Mouse (Mus musculus) spleen, adult 2 months (tissue): ENCODE measurements around the gene Cluh. TPM values are rescaled to one million over a fixed set of nuclear protein-coding genes. Genes with fewer than 3 reads are reported as not detected.

ENCODE experiments used
- DNase-seq, 2 experiments: peaks; one replicate each; pipeline versions ENCODE4 v3.0.0 to v3.0.0-alpha.2; 2012 to 2021; ENCODE audit warnings: low spot score in 2 of 2, low read depth in 1 of 2
- H3K27ac ChIP-seq: fragments of 200-500 bp; 2 replicates; pipeline ENCODE4 v1.5.1; 2012; ENCODE audit warnings: low read length, inconsistent platforms; ENCODE audit not compliant: insufficient read depth
- H3K27me3 ChIP-seq: fragments of 200-500 bp; 2 replicates; pipeline ENCODE4 v1.6.1; 2012; ENCODE audit warnings: mild to moderate bottlenecking, moderate library complexity, low read length, inconsistent platforms; ENCODE audit not compliant: control insufficient read depth, insufficient read depth
- H3K36me3 ChIP-seq: fragments of 200-500 bp; 2 replicates; pipeline ENCODE4 v1.6.1; 2012; ENCODE audit warnings: mild to moderate bottlenecking, low read length, inconsistent platforms; ENCODE audit not compliant: control insufficient read depth, insufficient read depth
- H3K4me1 ChIP-seq: fragments of 200-500 bp; 2 replicates; pipeline ENCODE4 v1.6.1; 2011; ENCODE audit warnings: inconsistent platforms; ENCODE audit not compliant: control insufficient read depth, insufficient read depth, insufficient read length
- H3K4me3 ChIP-seq: fragments of 200-500 bp; 2 replicates; pipeline ENCODE4 v1.5.1; 2011; ENCODE audit warnings: mild to moderate bottlenecking, inconsistent platforms; ENCODE audit not compliant: insufficient read depth, insufficient read length; ENCODE audit errors: extremely low read depth
- CTCF ChIP-seq: fragments of 200-500 bp; IDR thresholded peaks from 2 replicates; pipeline ENCODE4 v1.5.1; 2011; ENCODE audit warnings: mild to moderate bottlenecking, inconsistent platforms; ENCODE audit not compliant: insufficient read depth, insufficient read length, insufficient replicate concordance; ENCODE audit errors: extremely low read depth
- POLR2A ChIP-seq: fragments of 200-500 bp; IDR thresholded peaks from 2 replicates; pipeline ENCODE4 v1.6.1; 2011; ENCODE audit warnings: low read depth, low read length, inconsistent platforms
- WGBS: fragments of 180-500 bp; shearing (Covaris S2); methylation state at CpG from one replicate; pipeline ENCODE4 v1.1.7; 2018; 5-methylcytosine and 5-hydroxymethylcytosine counted together
- polyA plus RNA-seq: library from polyadenylated mRNA; depleted of rRNA; stranded (reverse); fragments of >200 nt; gene quantifications from 2 replicates; pipeline ENCODE4 v1.2.3, GENCODE M21; 2012

The Cluh gene
- polyA plus RNA-seq, 1 experiment: 24.7 TPM

- Histone ChIP-seq H3K27ac (no peak overlapping the region), H3K4me3 (no peak overlapping the region), H3K36me3 (peaks cover 37% of the 10 kb centered on the region), H3K27me3 (no peaks in the 10 kb centered on the region), H3K4me1 (no peaks in the 10 kb centered on the region)
- TF ChIP-seq CTCF (no peak), POLR2A (no peak)
- 96% methylated on average over 14 of the region's 14 CpGs for WGBS
- no peak for DNase-seq
Measured at GRCm38 (mm10) chr11:74666776-74667581, 17.7 kb downstream of the Cluh start.

- H3K4me1 ChIP-seq: no peaks in the 10 kb centered on the region
- DNase-seq: no peak
- TF ChIP-seq POLR2A (no peak), CTCF (no peak)
- no peaks in the 10 kb centered on the region for H3K27me3 ChIP-seq
- no peak overlapping the region for H3K27ac ChIP-seq
- peaks cover 35% of the 10 kb centered on the region for H3K36me3 ChIP-seq
- WGBS: 96% methylated on average over 13 of the region's 13 CpGs
- no peak overlapping the region for H3K4me3 ChIP-seq
Measured at GRCm38 (mm10) chr11:74667582-74668010, 18.3 kb downstream of the Cluh start.

GRCm38 (mm10) chr11:74668466-74668865, 19.2 kb downstream of the Cluh start:
- no peaks in the 10 kb centered on the region for H3K4me1 ChIP-seq
- no peak for TF ChIP-seq POLR2A
- TF ChIP-seq CTCF: no peak
- DNase-seq: no peak
- H3K27ac ChIP-seq: no peak overlapping the region
- 93% methylated on average over 5 of the region's 5 CpGs for WGBS
- no peak overlapping the region for H3K4me3 ChIP-seq
- no peaks in the 10 kb centered on the region for H3K27me3 ChIP-seq
- H3K36me3 ChIP-seq: peaks cover 36% of the 10 kb centered on the region

- no peak overlapping the region for H3K27ac ChIP-seq
- no peak for DNase-seq
- 90% methylated on average over 2 of the region's 2 CpGs for WGBS
- peaks cover 32% of the 10 kb centered on the region for H3K36me3 ChIP-seq
- no peaks in the 10 kb centered on the region for H3K27me3 ChIP-seq
- no peak overlapping the region for H3K4me3 ChIP-seq
- TF ChIP-seq POLR2A (no peak), CTCF (no peak)
- H3K4me1 ChIP-seq: no peaks in the 10 kb centered on the region; the same call in 1 of the 2 replicates
Measured at GRCm38 (mm10) chr11:74668971-74669370, 19.7 kb downstream of the Cluh start.

- peaks cover 37% of the 10 kb centered on the region for H3K36me3 ChIP-seq
- H3K27ac ChIP-seq: no peak overlapping the region
- no peak for DNase-seq
- TF ChIP-seq POLR2A: no peak
- no peak for TF ChIP-seq CTCF
- no peak overlapping the region for H3K4me3 ChIP-seq
- no peaks in the 10 kb centered on the region; the same call in 1 of the 2 replicates for H3K4me1 ChIP-seq
- no peaks in the 10 kb centered on the region for H3K27me3 ChIP-seq
Measured at GRCm38 (mm10) chr11:74670151-74670550, 20.9 kb downstream of the Cluh start.

GRCm38 (mm10) chr11:74671013-74671412, 21.7 kb downstream of the Cluh start:
- peaks cover 30% of the 10 kb centered on the region for H3K36me3 ChIP-seq
- no peak for TF ChIP-seq POLR2A
- no peak for TF ChIP-seq CTCF
- H3K4me3 ChIP-seq: no peak overlapping the region
- H3K27ac ChIP-seq: no peak overlapping the region
- no peaks in the 10 kb centered on the region; the same call in 1 of the 2 replicates for H3K4me1 ChIP-seq
- whole genome bisulfite sequencing: 95% methylated on average over 1 of the region's 1 CpGs
- no peaks in the 10 kb centered on the region for H3K27me3 ChIP-seq
- no peak for DNase-seq

GRCm38 (mm10) chr11:74671839-74672238, 22.5 kb downstream of the Cluh start:
- WGBS: 90% methylated on average over 5 of the region's 5 CpGs
- Histone ChIP-seq H3K4me3 (no peak overlapping the region), H3K27ac (no peak overlapping the region), H3K36me3 (peaks cover 28% of the 10 kb centered on the region), H3K4me1 (no peaks in the 10 kb centered on the region; the same call in 1 of the 2 replicates), H3K27me3 (no peaks in the 10 kb centered on the region)
- DNase-seq: no peak
- TF ChIP-seq CTCF (no peak), POLR2A (no peak)
